Mouse (Mus musculus) heart, postnatal 36 days (tissue): ENCODE measurements around the gene Uncx. TPM values are rescaled to one million over a fixed set of nuclear protein-coding genes. Genes with fewer than 3 reads are reported as not detected.
"Not testable (repeated sequence)": the region's sequence is repeated elsewhere in the genome, so short reads cannot be mapped to it uniquely, and the experiment has no call there.

ENCODE experiments used
- DNase-seq, 2 experiments: peaks; one replicate each; pipeline ENCODE4 v3.0.0; 2021 to 2022
- intact Hi-C: fragments of 180-260 bp; cut with DNase I; formaldehyde crosslinking; loops from one replicate; pipeline ENCODE4 v1.15.1; 2025
- total RNA-seq, 2 experiments: library from RNA; stranded (reverse); gene quantifications; 2 replicates each; pipeline ENCODE4 v1.2.3; 2021

Gene Uncx
- total RNA-seq, 2 experiments from 2014 or later: not detected

DNA sequence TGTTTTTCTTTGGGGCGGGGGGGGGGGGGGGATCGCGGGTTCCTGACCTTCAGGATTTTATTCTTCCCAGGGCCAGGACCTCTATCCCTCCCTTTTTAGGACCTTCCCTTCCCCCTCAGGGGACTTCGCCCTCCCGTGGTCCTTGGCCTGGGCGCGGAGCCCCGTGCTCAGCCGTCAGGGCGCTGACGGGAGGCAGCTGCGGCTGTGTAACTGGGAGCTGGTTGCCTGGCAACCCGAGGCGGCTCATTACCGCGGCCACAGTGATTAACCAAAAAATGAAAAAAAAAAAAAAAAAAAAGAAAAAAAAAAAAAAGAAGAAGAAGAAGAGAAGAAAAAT is 15.1 kb downstream of the Uncx start:
- intact Hi-C loops: no loop called here
- peak in 1 of 2 experiments; percentile 49 for DNase-seq

DNA sequence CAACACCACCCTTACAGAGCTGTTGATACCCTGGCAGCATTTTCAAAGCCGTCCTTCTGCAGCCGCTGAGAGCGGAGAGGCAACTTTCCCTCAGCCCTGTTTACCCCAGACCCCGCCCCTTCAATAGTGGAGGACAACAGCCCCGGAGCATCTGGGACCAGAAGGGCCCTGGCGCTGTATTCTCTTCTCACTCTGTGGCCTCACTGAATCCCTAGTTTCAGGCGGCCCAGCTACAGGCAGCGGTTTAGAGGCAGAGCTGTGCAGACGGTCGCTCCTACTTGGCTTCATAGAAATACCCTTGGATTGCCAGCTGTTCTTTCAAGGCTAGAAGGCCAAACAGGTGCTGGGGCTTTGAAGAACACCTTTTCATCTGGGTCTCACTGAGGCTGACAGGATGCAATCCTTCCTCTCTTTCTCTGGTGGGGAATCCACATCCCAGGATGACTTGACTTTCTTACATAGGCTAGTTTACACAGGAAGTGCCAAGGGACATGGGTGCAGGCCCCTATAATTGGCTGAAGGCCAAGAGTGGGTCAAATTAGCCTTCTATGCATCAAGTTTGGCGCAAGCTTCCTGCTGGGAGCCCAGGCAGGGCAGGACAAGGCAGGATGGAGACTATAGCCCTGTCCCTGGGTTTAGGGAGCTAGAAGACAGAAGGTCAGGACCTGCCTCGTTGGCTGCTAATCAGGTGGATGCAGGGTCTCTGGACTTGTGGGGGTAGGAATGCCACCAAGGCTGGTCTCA is 15.8 kb downstream of the Uncx start:
- intact Hi-C loops: no loop called here
- no peak for DNase-seq

DNA sequence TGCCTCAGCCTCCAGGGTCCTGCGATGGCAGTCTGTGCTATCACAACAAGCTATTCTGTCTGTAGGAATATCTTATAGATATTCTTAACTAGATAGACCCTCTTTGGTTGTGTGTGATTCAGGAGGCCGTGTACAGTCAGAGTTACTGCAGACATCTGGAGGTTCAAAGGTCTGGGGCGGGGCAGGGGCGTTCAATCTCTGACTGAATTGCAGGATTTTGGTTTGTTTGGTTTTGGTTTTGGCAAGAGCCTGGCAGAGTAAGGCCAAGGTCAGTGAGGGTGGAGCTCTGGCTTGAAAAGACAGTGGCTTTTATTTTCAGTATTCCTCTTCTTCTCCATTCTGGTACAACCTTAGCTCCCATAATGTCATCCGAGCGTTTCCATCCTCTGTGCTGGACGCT is 16.5 kb downstream of the Uncx start:
- DNase-seq: no peak
- intact Hi-C loops: no loop called here

DNA sequence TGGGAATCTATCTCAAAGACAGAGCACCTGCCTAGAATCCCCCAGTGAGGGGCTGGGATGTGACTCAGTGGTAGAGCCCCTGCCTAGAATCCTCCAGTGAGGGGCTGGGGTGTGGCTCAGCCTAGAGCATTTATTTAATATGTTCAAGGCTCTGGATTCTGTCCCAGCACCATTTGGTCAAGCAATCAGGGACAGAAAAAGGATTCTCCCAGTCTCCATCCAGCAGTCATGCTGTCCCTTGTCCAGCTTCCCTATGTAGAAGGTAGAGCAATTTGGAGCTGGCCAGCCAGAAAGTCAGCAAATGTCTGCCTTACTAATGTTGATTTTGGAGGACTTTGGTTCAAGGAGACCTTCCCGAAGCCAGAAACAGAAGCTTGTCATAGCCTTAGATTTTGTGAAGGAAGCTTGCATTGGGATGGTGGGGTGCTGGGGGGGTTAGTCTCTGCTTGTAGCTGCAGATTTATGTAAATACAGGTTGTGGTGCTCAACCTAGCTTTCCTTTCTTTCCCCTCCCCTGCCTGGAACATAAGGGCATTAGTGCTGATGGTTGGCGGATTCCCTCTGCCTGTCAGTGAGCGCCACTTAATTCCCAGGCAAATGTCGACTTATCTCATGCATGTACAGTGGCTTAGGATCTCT is 18.2 kb downstream of the Uncx start:
- intact Hi-C loops: no loop called here
- no peak for DNase-seq

DNA sequence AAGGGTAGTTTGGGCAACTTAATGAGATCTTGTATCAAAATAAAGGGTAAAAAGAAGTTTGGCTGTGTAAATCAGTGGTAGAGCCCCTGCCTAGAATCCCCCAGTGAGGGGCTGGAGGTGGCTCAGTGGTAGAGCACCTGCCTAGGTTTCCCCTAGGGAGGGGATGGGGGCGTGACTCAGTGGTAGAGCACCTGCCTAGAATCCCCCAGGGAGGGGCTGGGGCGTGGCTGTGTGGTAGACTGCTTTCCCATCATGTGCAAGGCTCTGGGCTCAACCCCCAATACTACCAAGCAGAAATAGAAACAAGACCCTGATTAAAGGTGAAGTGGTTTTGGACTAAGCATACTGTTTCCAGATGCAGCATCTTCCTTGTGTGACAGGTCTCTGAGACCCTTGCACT is 21.4 kb downstream of the Uncx start:
- DNase-seq: no peak
- intact Hi-C loops: no loop called here

DNA sequence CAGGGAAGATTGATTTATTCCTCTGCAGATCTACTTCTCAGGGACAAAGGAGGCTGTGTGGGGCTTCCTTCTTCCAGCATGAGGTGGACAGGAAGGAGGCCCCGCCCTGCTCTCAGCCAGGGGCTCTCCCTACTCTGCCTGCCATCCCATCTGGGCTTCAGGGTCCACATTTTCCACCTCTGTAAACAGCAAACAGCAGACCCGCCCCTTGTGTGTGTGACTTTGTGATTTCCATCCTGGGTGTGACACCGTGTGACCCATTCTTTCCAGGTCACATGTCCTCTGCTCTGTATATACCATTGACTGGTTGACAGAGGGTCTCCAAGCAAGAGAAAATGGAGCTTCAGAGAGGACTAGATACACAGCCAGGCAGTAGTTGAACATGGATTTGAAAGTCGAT is 22.2 kb downstream of the Uncx start:
- DNase-seq: no peak
- intact Hi-C loops: no loop called here

DNA sequence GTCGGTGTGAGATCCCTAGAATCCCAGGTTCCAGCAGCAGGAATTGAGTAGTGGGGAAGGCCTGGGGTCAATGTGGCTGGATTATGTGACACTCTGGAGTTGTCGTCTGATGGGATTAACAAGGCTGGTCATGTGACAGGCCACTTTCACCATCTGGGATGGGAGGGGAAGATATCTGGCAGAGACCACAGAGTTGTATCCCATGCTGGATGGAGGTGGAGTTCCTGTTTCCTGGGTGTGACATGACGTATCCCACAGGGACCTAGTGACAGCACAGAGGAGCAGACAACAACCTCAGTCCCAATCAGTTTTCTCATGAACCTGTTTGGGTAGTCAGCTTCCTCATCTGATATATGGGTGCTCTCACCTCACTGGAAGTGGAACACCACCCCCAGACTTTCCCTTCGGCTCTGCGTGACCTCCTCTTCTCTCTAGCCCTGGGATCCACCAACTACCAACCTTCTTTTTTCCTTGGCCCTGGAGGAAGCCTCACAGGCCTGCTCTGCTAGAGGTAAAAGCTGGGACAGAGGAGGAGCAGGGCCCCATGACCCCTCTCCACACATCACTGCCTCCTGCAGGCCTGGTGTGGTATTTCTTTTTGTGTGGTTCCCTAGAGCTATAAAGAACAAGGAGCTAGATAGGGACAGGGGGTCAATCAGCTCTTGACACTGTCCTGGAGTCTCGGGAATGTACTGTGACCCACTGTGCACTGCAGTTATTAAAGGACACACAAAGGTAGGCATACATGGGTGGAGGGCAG is 23.5 kb downstream of the Uncx start:
- DNase-seq: no peak
- intact Hi-C loops: no loop called here

DNA sequence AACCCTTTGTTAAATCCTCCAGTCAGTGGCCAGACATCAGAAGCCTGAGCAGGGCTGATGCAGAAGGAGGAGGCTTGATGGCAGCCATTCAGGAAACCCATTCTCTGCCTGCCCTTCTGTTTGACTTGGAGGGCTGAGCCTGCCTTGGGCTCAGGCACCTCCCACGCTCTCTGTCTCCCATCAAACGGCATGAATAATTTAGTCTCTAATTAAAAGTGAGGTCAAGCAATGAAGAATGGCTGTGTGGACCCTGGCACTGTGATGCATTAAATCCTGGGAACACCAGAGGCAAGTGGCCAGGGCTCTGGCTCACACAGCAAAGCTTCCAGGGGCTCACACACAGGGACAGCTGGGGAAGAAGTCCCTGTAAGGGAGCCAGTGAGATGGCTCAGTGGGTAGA is 24.8 kb downstream of the Uncx start:
- no peak for DNase-seq
- intact Hi-C loops: no loop called here

DNA sequence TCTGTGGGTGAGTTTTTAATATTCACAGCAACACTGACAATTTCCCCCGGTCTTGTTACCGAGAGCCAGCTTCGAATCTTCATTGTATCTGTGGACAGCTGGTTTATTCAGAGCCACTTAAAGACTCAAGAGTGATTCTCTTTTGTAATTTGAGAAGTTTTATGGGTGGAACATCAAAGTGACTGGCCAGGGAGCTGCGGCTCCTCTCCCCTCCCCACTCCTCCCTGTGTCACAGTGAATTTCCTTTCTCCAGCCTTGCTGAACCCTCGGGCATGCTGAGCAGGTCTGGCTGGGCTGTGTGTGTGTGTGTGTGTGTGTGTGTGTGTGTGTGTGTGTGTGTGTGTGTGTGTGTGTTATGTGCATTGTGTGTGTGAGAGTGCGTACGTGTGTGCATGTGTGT is 29.2 kb downstream of the Uncx start:
- intact Hi-C loops: no loop called here
- DNase-seq: no peak

DNA sequence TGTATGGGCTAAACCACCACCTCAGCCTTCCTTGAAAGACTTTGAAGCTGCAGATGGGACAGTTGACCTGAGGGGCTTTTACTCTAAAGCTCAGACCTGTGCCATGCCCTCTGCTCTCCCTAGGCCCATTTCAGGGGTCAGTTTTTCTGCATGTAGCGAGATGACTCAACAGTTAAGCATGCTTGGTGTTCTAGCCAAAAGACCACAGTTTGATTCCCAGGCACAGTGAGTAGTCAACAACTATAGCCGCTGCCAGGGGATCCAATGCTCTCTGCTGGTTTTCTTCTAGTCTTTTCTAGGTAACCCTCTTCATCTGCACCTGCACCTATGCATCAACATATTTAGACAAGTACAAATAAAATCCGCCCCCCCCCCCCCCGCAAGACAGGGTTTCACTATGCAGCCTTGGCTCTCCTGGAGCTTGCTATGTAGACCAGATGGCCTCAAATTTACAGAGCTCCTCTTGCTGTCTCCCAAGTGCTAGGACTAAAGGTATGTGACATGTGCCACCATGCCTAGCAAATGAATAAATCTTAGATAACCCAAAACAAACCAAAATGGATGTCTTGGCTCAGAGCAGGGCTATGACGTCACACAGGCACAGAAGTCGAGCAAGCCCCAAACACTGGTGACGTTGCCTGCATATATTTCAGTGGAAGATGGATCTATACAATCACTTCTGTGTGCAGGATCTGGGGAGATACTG is 30.5 kb downstream of the Uncx start:
- intact Hi-C loops: no loop called here
- no peak for DNase-seq

DNA sequence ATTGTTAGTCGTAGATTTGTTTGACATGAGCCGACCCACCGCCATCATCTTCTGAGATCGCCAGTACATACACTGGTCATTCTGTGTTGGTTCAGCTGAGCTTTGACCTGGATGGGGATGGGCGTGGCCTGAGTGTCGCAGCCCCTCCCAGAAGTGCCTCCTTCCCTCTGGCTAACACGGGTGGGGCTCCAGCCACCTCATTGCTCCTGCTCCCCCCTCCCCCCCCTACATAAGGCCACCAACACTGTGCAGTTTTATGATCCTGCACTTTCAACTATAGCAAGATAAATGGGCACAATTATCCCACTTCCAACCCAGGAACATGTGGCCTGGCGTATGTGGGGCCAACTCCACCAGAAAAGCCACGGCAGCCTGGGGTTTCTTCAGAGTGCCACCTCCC is 31.8 kb downstream of the Uncx start:
- no peak for DNase-seq
- intact Hi-C loops: no loop called here

DNA sequence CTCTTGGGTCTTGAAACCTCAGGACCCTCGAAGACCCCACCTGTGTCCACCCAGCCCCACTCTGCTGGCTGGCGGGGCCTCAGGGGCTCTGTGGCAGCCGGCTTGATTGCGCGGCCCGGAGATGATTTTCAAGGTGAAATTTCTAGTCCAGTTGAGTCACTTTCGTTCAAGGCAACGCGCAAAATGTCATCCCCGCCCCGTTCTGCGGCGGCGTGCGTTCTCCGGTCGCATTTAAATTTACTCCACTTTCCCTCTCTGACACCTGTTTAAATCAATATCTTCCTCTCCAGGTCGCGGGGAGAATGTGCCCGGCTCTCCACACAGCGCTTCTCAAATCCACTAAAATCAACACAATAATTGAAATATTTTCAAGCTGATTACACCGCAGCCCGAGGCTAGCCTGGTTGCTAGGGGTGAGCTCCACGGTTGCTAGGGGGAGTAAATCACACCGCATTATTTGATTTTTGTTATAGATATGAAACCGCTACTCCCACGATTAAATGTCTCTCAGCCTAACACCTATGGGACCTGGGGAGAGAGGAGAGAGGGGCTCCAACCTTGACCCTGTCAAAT is 37.0 kb downstream of the Uncx start:
- no peak for DNase-seq
- intact Hi-C loops: no loop called here

DNA sequence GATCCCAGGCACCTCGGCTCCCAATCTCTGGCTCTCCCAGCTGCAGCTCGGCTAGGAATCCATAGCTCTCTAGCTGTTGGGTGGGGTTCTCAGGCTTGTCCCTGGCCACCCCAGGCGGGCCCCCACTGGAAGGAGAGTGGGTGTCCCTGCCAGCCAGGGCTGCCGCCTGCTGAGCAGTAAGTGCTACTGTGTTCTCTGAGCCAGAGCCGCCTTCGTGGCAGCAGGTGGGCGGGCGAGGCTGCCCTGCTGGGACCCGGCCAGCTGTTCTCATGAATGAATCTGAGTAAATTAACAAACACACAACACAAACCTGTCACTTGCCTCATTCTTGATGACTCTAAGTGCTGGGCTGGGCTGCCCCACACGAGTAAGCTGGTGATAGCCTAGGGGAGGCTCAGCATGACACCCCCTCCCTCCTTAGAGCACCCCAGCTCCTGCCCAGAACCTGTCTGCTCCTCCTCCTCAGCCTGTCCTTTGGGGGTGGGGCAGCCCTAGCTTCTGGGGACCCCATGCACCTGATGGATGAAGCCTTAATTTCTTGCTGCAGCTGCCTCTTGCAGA is 38.1 kb downstream of the Uncx start:
- no peak for DNase-seq
- intact Hi-C loops: no loop called here

DNA sequence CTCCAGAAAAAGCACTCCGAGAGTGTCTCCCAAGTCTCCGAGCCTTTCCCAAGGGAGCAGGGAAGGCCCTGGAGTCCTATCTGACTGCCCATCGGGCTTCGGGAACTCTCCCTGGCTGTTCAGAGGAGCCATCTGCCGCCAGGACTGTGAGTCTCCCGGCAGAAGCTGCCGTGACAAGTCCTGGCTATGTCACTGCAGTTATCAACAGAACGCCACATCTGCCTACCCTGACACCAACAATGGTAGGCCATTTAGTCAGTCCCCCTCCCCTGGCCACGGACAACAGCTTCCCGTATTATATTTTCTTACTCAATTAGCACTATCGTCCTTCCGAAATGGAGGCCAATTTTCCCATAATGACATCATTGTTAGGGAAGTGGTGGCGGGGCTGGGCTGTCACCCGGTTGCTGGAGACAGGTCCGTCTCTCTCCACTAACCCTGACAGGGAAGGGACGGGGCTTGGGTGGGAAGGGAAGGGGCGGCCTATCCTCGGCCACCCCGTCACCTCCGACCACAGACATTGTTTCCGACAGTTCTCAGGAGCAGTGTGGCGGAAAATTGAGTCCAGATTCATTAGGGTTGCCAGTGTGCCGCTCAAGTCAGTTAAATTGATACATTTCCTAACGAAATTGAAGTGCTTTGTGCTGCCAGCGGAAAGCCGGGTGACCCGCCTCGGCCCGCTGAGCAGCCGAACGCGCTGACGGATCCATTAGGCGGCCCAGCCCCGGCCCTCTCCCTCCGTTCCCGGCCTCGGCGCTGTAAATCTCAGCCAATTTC is 41.9 kb downstream of the Uncx start:
- intact Hi-C loops: no loop called here
- DNase-seq: peak; percentile 5 to 16

DNA sequence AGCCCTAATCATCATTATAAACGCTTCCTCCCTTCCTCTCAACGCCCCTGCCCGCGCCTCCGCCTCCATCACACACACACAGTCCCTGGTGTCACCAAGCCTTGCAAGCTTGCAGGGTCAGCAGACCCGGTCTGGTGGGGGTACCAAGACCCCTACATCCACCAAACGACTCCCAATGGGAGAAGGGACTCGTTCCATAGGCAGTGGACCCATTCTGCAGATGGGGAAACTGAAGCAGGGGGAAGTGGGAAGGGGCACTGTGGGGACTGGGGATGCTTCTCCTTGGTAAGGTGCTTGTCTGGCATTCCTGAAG is 42.4 kb downstream of the Uncx start:
- no peak for DNase-seq
- intact Hi-C loops: no loop called here

DNA sequence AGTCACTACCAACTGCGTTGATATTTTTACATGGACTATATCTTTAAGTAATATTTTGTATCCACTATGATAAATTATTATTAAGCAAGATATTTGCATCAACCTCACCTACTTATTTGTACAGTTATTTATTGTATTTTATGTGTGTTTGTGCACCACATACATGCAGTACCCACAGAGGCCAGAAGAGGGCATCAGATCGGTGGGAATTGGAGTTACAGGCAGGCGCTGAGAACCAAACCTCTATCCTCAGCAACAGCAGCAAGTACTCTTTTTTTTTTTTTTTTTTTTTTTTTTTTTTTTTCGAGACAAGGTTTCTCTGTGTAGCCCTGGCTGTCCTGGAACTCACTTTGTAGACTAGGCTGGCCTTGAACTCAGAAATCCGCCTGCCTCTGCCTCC is 44.2 kb downstream of the Uncx start:
- DNase-seq, intact Hi-C loops: not testable (repeated sequence)

DNA sequence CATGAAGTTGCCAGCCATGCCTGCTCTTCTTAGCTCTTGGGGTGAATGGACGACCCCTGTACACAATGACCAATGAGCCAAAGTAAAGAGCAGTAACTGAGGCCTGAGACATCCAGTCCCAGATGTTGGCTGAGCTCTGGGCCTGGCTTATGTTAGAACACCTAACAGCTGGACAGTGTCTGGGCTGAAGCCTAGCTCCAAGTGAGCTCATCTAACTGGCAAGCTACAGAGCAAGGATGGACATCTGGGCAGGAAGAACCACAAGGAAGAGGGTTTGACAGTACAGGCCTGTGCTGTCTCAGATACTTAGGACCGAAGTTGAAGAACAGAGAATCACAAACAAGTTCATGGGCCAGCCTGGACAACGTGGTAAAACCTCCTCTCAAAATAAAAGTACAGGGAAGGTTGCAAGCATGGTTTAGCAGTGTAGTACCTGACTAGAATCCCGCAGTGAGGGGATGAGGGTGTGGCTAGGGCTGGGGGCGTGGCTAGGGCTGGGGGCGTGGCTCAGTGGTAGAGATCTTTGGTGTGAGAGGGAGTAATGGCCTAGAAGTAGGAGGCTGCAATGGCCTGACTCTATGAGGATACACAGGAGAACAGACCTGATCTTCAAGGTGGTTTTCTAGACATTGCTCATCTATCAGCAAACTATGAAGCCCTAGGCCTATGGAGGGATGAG is 47.5 kb downstream of the Uncx start:
- peak in 1 of 2 experiments; percentile 22 for DNase-seq

DNA sequence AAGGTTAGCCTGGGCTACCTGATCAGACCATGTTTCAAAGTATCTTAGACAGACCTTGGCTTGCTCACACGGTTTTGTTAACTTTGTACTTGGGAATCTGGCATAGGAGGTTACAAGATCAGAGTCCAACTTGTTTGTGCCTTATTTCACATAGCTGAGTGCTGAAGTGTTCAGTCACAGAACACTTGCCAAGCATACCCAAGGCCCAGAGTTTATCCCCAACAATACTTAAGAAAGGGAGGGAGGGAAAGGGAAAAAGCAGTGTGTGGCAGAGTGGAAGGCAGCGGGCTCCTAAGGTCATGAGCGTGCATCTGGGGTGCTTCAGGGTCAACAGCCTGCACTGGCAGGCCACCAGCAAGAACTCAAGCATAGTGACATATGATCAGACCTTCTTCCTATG is 48.7 kb downstream of the Uncx start:
- DNase-seq: no peak
- intact Hi-C loops: no loop called here

More for the DNA sequence above, 47.5 kb downstream of the Uncx start:
- intact Hi-C loops: not testable (repeated sequence)

DNA sequence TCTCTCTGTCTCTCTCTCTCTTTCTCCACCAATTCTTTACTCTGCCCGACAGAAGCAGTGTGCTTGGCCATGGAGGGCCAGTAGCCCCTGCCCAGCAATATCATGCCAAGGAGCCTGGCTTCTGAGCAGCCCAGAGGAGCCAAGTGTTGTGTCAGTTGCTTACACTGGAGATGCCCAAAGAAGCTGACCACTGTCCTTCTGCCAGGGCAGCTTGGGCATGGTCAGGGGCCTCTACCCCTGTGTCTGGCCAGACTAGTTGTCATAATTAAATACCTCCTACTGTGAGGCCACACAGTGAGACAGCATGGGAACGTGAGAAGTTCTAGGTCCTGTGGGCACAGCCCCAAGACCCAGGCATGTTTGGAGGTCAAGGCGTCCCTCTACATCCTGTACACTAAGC is 49.6 kb downstream of the Uncx start:
- intact Hi-C loops: no loop called here
- no peak for DNase-seq

DNA sequence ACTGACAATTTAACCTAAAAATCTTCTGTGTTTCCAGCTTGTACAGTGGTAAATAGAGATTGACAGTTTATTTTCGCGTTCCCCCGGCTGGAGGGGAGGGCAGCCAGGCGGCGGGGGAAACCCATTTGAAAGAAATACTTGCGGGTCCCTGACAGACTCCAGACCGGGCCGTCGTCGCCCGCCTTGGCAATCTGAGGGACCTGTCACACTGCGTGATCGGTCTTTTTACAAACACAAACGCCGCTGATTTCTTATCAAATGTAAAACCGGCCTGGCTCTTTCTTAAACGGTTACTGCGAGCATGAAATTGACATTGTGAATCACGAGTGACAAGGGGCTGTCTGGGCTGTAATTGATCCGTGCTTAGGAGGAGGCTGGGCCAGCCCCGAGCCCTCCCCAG is 50.5 kb downstream of the Uncx start:
- DNase-seq: no peak
- intact Hi-C loops: no loop called here
